Mouse (Mus musculus) urinary bladder, postnatal 0 days (tissue): Measurements from ENCODE around the gene Rhox4a. TPM values are rescaled to one million over a fixed set of nuclear protein-coding genes. Genes with fewer than 3 reads are reported as not detected.

Source experiments
- polyA plus RNA-seq: library from polyadenylated mRNA; unstranded; fragments of >200 nt; fragmentation: Nextera tagmentation; extraction: Ambion mirVana; gene quantifications from 2 replicates; pipeline ENCODE4 v1.2.1, GENCODE M21; 2015

The Rhox4a gene
- polyA plus RNA-seq, result not detected in 2 replicates

DNA sequence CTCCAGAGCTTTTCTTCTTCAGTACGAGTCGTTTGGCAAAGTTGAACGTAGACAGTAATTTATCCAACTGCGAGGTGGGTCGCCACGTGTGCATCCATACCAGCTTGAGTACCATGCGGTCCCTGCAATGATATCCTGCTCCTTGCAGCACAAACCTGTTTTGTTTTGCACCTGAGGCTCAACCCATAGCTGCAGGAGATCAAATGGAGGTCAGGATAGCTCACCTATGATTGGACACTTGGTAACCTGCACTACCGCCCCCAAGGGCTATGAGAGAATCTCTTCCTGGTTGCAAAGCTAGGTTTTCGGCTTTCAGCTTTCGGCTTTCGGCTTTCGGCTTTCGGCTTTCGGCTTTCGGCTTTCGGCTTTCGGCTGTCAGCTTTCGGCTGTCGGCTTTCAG, at the start of gene Rhox4a:
Rhox4a (plus strand) TSS at position 301 of the 400 bp plus-strand sequence.

DNA sequence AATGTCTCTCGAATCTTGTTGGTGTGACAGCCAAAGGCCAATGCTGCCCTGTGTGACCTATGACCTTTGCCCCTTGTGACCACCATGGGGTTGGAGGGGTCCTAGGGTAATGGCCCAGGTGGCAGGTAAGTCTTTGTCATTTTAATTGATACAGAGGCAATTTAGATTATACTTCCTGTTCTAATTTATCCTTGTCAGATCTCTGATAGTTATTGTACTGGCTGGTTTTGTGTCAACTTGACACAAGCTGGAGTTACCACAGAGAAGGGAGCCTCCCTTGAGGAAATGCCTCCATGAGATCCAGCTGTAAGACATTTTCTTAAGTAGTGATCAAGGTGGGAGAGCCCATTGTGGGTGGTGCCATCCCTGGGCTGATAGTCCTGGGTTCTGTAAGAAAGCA, 43.0 kb upstream of the Rhox4a start, which contains the start of gene Rhox1:
Rhox1 (minus strand) TSS at position 101 of the 400 bp plus-strand sequence.

DNA sequence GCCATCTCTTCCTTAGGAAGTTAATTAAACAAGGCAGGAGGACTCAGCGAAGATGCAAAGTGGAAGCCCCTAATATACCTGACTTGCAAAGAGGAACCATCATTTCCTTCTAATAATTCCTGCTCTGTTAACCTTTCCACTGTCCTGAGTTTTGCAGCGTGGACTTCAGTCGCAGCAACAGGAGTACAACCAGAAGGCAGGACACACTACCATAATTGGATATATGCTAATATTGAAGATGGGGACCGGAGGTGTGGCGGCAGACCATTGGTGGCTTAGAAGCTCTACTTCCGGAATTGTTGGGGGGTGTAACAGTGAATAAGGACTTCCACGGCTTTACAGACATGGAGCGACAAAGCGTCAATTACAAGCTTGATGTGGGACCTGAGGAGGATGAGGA, 20.5 kb upstream of the Rhox4a start, which contains the start of gene Rhox2a:
Rhox2a (plus strand) TSS at position 301 of the 400 bp plus-strand sequence.

DNA sequence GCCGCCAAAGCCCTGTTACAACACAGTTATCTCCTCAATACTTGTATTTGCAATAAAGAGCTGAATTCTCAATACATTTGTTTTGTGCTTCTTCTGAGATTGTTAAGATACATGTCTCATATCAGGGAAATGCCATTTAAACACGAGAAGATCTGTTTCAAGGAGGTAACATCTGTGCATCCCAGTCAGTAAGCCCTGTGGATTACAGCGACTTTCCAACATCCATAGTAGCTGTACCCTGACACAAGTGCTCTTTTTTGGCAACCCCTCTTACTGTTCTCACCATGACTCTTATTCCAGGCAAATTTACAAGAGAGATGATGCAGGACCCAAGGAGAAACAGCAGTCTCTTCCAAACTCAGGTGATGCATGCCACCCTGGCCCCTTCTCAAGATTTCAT, 15.5 kb upstream of the Rhox4a start, which contains the start of gene Rhox3a:
Rhox3a (plus strand) TSS at position 301 of the 400 bp plus-strand sequence.

Other genes starting within 250 kb of the Rhox4a start
- gene Sowahd, start 216.5 kb upstream of the Rhox4a start, polyA plus RNA-seq, result not detected in 2 replicates
- 542 and 608 TPM in 2 replicates for gene Rpl39, start 179.9 kb upstream of the Rhox4a start, polyA plus RNA-seq
- gene Upf3b, start 155.0 kb upstream of the Rhox4a start, polyA plus RNA-seq, result 8.7 and 9.7 TPM in 2 replicates
- gene Nkap, start 138.5 kb upstream of the Rhox4a start, polyA plus RNA-seq, result 7.1 and 8.0 TPM in 2 replicates
- not detected in 2 replicates for gene Akap14, start 96.5 kb upstream of the Rhox4a start, polyA plus RNA-seq
- 773 and 849 TPM in 2 replicates for gene Ndufa1, start 74.2 kb upstream of the Rhox4a start, polyA plus RNA-seq
- gene Rnf113a1, start 74.1 kb upstream of the Rhox4a start, polyA plus RNA-seq, result 7.9 and 8.0 TPM in 2 replicates
- gene Gm9, start 54.3 kb upstream of the Rhox4a start, polyA plus RNA-seq, result not detected in 2 replicates
- not detected in 2 replicates for gene Rhox1, start 43.1 kb upstream of the Rhox4a start, polyA plus RNA-seq
- gene Rhox2a, start 20.4 kb upstream of the Rhox4a start, polyA plus RNA-seq, result not detected in 2 replicates
- gene Rhox3a, start 15.4 kb upstream of the Rhox4a start, polyA plus RNA-seq, result not detected in 2 replicates
- gene Rhox3a2, start 114.7 kb downstream of the Rhox4a start, polyA plus RNA-seq, result not detected in 2 replicates
- gene Rhox4a2, start 125.5 kb downstream of the Rhox4a start, polyA plus RNA-seq, result not detected in 2 replicates
- not detected in 2 replicates for gene Rhox2b, start 146.7 kb downstream of the Rhox4a start, polyA plus RNA-seq
- not detected in 2 replicates for gene Rhox4b, start 167.2 kb downstream of the Rhox4a start, polyA plus RNA-seq
- gene Rhox2c, start 188.3 kb downstream of the Rhox4a start, polyA plus RNA-seq, result not detected in 2 replicates
- gene Rhox3c, start 193.2 kb downstream of the Rhox4a start, polyA plus RNA-seq, result not detected in 2 replicates
- not detected in 2 replicates for gene Rhox4c, start 215.0 kb downstream of the Rhox4a start, polyA plus RNA-seq
- gene Rhox2d, start 228.1 kb downstream of the Rhox4a start, polyA plus RNA-seq, result not detected in 2 replicates
- gene Rhox4d, start 249.0 kb downstream of the Rhox4a start, polyA plus RNA-seq, result not detected in 2 replicates